Mouse (Mus musculus) lung, postnatal 0 days (tissue): Measurements from ENCODE around the gene Saxo1.

Experiments used
- CTCF ChIP-seq: IDR thresholded peaks from 2 replicates; pipeline ENCODE4 v1.5.1; 2016; ENCODE audit warnings: antibody characterized with exemption, mild to moderate bottlenecking
- EP300 ChIP-seq: IDR thresholded peaks from 2 replicates; pipeline ENCODE4 v1.6.1; 2016; ENCODE audit warnings: antibody characterized with exemption, mild to moderate bottlenecking, control low read depth

- no peak for TF ChIP-seq CTCF
- no peak for TF ChIP-seq EP300
Observed at GRCm38 (mm10) chr4:86486491-86486890, 71.6 kb downstream of the Saxo1 start.
